Mouse (Mus musculus) lung, postnatal 36 days (tissue): ENCODE data around the gene Sprr1b.
"Not testable (repeated sequence)": the region's sequence is repeated elsewhere in the genome, so short reads cannot be mapped to it uniquely, and the experiment has no call there.

ENCODE experiments used
- DNase-seq: peaks from one replicate; pipeline ENCODE4 v3.0.0; 2022; ENCODE audit warnings: mixed read lengths

Gene Sprr1b

GRCm38 (mm10) chr3:92438689-92439088 lies at the start of gene Sprr1b:
Sprr1b (minus strand) TSS chr3:92438789.
- DNase-seq: no peak

GRCm38 (mm10) chr3:92486307-92486706 lies 47.7 kb upstream of the Sprr1b start:
- peak; percentile 0 for DNase-seq

- DNase-seq: no peak
These were observed 47.3 kb upstream of the Sprr1b start, which contains the start of gene Sprr1a for GRCm38 (mm10) chr3:92485863-92486262. Sprr1a (minus strand) TSS chr3:92485895.

GRCm38 (mm10) chr3:92481249-92481648 lies 42.7 kb upstream of the Sprr1b start:
- not testable (repeated sequence) for DNase-seq

GRCm38 (mm10) chr3:92470111-92470510 lies 31.5 kb upstream of the Sprr1b start:
- no peak for DNase-seq

- no peak for DNase-seq
These were observed 28.8 kb upstream of the Sprr1b start for GRCm38 (mm10) chr3:92467424-92467823.

GRCm38 (mm10) chr3:92466576-92466975 lies 28.0 kb upstream of the Sprr1b start:
- DNase-seq: no peak

- DNase-seq: no peak
These were observed 20.0 kb upstream of the Sprr1b start, which contains the start of gene Sprr3 for GRCm38 (mm10) chr3:92458620-92459019. Sprr3 (minus strand) TSS chr3:92458720.

GRCm38 (mm10) chr3:92455151-92455550 lies 16.6 kb upstream of the Sprr1b start:
- no peak for DNase-seq

- no peak for DNase-seq
These were observed 1.6 kb upstream of the Sprr1b start for GRCm38 (mm10) chr3:92440177-92440576.

- DNase-seq: no peak
These were observed 6.3 kb downstream of the Sprr1b start, which contains the start of gene Sprr2k for GRCm38 (mm10) chr3:92432282-92432681. Sprr2k (plus strand) TSS chr3:92432582.

GRCm38 (mm10) chr3:92429323-92429722 lies 9.3 kb downstream of the Sprr1b start, which contains the start of gene Gm9774:
Gm9774 (minus strand) TSS chr3:92429423.
- DNase-seq: no peak

GRCm38 (mm10) chr3:92417782-92418181 lies 20.8 kb downstream of the Sprr1b start, which contains the start of gene Sprr2j-ps:
Sprr2j-ps (plus strand) TSS chr3:92418082.
- DNase-seq: no peak

GRCm38 (mm10) chr3:92407691-92408090 lies 30.9 kb downstream of the Sprr1b start, which contains the start of gene Sprr2i:
Sprr2i (plus strand) TSS chr3:92407991.
- no peak for DNase-seq

- no peak for DNase-seq
These were observed 44.3 kb downstream of the Sprr1b start for GRCm38 (mm10) chr3:92394301-92394700.
